Mouse (Mus musculus) mature B cell (primary cell): ENCODE measurements around the gene Etl4.

ENCODE experiments used
- in situ Hi-C: fragments of 300-500 bp; cut with MboI; formaldehyde crosslinking; loops from 2 replicates; pipeline ENCODE4 v1.14.3; 2019

Etl4 gene

GRCm38 (mm10) chr2:20520636-20521595 is 611.3 kb downstream of the Etl4 start:
- in situ Hi-C loops, result no loop called here

DNA sequence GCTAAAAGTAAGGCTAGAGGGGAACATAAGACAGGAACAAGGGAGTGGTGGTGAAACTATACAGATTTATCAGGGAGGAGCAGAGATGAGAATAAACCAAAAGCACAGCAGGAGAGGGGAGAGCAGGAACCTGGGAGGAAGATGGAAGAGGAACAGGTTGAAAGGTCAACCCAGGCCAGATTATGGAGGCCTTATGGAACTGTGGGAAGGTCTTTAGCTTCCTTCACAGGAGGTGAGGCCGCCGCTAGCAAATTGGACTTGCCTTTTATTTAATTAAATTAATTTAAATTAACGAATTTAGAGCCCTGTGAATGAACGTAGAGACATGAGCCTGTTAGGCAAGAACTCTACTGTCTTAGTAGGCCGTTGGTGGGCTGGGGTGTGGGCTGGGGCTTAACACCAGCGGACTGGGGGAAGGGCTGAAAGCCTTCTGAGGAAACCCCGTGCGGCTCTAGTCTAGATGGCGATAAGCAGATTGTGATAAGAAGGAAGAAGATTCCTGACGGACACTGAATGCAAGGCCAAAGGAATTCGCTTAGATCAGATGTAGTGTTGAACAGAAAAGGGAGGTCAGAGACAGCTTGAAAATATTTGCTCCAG is 612.2 kb downstream of the Etl4 start:
- in situ Hi-C loops, result no loop called here

DNA sequence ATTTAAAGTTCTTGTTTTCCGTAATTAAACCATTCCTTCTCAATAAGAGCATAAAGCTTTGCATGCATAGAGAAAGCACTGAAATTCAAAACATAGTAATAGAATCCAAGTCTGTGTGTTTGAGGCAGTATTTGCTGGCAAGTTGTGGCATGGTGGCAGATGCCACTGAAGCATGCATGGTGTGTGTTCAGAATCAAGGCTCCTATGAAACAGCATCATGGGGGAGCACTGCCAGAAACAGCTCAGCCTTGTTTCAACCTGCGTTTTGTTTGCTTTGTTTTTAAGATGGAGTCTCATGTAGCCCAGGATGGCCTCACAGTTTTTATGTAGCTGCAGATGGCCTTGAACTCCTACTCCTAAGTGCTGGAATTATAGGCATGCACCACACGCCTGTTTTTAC is 614.1 kb downstream of the Etl4 start:
- in situ Hi-C loops, result no loop called here

DNA sequence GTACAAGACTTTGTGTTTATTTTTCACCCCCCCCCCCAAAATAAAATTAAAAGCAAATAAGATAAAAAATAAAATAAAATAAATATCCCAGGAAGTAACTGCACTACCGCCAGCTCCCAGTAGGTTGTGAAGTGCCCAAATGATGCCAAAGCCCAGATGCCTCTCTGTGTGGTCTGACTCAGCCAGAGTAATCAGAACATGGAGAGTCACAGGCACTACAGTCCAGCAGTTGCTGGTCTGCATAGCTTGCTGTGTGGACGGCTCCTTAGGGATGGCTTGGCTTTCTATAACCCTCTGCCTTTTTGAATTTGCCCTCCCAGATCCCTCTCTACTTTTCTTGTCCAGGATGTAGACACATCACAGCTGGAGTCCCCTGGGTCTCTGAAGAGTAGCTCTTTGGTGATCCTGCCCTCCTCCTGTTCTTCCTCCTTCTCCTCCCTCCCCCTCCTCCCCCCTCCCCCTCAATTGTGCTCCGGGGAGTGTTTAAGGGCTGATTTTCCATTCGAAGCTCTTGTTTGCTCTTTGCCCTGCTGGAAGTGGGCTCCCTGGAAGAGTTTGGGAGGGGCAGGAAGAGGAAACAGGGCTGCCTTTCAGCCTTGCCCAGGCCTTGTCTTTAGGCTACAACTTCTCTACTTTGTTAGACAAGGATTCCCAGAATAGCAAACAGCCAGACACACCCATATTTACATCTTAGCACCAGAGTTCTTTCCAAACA is 616.5 kb downstream of the Etl4 start:
- in situ Hi-C loops, result no loop called here

- in situ Hi-C loops, result no loop called here
Measured at GRCm38 (mm10) chr2:20526856-20527255, 617.3 kb downstream of the Etl4 start.

- in situ Hi-C loops, result no loop called here
Measured at GRCm38 (mm10) chr2:20532623-20533022, 623.0 kb downstream of the Etl4 start.

GRCm38 (mm10) chr2:20537785-20538184 is 628.2 kb downstream of the Etl4 start:
- in situ Hi-C loops, result no loop called here

- in situ Hi-C loops, result no loop called here
Measured at GRCm38 (mm10) chr2:20538871-20539270, 629.3 kb downstream of the Etl4 start.

GRCm38 (mm10) chr2:20541261-20541660 is 631.7 kb downstream of the Etl4 start:
- in situ Hi-C loops, result no loop called here

DNA sequence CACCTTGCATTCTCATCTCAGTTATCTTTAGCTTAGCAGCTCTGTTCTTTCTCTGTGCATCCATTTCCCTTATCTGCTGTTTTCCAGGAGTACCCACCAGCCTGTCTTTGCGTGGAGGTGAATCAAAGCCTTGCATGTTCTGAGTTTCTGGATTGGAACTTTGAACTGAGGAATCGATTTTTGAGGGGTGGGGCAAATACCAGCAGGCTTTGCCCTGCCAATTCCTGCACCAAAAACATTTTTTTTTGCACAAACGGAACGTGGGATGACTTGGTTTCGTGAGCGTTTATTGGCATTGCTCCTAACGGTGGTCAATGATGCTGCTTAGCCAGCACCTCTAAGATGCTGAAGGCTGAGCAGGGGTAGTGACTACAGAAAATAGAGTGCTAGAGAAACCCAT is 632.7 kb downstream of the Etl4 start:
- in situ Hi-C loops, result no loop called here

DNA sequence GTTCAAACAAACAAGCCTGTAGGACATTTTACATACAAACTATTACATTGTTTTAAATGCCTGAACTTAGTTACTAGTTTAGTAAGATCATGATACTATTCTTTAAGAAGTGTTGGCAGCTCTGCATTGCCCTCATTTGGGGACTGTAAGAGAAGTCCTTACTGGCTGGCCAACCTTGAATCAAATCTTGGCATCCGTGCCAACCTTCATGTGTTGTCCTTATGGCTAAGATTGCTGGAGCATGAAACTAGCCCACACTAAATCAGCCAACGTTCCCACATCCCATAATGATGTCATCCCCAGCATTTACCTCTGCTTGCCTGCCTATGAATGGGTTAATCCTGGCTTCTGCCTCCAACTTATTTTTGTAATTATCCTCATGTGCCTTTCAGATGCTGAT is 636.0 kb downstream of the Etl4 start:
- in situ Hi-C loops, result no loop called here

DNA sequence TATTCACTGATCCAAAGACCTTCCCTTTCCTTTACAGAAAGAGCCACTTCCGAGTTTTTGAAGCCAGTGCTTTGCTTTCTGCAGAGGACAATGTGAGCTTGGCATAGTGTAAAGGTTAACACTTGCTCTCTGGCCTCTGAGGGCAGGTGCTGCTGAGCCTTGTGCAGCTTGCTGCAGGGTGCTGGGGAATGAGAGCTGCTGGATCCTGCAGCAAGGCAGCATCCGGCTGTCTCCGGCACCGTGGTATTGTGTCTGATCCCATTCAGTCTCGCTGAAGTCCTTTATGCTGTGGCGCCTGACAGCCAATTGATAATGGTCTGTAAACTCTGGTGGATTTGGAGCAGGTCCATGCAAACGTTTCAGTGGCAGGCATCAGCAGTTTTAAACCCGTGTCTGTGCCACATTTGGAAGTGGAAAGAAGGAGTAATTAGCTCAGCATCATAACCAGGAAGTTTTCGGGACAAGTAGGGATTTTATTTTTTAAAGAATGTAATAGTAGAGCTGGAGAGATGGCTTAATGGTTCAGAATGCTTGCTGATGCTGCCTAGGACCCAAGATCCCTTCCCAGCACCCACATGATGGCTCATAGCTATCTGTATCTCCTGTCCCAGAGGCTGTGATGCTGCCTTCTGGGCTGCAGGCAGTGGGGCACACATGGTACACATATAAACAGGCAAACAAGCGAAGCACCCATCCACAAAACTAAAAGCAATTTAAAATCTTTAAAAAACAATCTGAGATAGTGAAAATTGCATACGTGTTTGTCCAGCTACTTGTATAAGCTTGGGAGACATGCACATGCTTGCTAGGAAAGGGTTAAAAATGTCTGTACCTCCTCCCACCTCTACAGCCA is 637.1 kb downstream of the Etl4 start:
- in situ Hi-C loops, result no loop called here

DNA sequence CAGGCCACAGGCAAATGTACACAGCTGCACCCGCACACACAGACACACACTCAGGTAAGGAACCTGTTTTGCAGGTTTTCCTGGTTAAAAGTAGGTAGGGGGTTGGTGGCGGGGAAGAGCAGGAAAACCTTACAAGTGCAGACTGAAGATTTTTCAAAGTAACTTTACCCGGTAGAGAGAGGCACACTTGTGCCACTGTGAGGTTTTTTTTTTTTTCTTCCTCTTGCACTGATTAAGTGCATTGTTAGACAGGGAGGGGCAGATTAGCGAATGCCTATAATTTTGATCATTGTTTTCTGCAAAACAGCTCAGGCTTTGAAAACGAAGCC is 637.7 kb downstream of the Etl4 start:
- in situ Hi-C loops, result no loop called here

- in situ Hi-C loops, result no loop called here
Measured at GRCm38 (mm10) chr2:20547686-20548624, 638.4 kb downstream of the Etl4 start.

- in situ Hi-C loops, result no loop called here
Measured at GRCm38 (mm10) chr2:20549065-20549464, 639.5 kb downstream of the Etl4 start.

DNA sequence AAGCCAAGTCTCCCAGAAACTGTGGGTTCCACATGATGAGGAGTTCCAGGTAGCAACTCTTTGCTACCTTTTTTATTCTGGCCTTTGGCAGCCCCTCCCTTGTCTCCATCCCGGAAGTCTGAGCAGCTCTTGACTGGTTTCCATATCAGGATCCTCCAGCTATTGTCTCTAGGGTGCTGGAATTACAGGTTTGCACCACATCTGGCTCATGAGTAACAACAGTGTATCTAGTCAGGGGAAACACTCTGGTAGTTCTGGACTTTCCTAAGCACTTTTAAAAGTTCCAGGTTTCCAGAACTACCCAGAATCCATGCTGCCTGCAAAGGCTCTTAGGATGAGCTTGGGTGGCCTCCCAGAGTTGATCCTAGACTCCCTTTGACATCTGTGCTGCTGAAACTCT is 640.4 kb downstream of the Etl4 start:
- in situ Hi-C loops, result no loop called here

DNA sequence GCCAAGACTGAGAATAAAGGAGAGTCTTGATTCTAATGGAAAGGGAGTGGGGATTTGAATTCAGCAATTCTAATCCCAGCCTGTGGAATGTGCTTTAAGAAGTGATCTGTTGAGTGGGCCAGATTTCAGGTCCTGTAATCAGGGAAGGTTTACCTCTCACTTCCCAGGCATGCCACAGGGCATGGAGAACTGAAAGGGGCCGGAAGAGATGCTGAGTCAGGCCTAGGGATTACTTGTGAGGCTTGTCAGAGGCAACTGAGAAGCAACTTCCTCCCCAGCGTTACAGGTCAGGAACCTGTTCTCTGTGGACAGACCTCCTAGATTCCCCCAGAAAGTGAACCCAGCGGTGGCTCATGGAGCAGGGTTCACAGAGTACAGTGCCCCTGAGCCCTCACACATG is 646.1 kb downstream of the Etl4 start:
- in situ Hi-C loops, result no loop called here

DNA sequence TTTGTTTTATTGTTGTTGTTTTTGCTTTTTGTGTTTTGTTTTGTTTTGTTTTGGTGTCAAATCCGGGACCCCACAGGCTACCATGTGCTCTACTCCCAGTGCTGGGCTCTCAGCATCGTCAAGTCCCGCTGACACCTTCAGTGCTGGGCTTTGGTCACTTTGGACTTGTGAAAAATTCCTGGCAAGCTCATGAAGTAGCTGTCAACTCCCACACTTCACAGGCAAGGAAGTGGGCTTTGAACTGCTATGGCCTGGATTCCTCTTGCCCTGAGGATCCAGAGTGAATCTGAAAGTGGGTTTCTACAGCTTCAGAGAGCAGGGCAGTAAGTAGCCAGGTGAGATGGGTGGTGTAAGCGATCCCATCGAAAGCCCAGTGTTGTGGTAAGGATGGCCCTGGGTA is 649.5 kb downstream of the Etl4 start:
- in situ Hi-C loops, result no loop called here

DNA sequence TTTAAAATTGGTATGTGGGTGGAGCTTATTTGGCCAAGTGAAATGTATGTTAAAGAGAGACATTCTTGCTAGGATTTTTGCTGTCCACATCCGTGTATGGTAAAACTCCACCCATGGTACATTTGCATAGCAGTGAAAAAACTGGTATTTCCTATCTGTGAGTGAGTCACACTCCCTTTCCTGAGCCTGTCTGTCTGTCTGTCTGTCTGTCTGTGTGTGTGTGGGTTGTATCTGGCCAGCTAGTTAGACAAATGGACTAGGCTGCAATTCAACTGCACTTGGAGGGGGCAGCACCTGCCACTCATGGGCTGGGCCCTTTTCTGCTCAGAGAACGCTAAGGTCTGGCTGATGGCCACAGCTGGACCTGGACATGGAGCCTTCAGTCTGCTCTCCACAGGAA is 650.1 kb downstream of the Etl4 start:
- in situ Hi-C loops, result no loop called here

GRCm38 (mm10) chr2:20560581-20560980 is 651.0 kb downstream of the Etl4 start:
- in situ Hi-C loops, result no loop called here

DNA sequence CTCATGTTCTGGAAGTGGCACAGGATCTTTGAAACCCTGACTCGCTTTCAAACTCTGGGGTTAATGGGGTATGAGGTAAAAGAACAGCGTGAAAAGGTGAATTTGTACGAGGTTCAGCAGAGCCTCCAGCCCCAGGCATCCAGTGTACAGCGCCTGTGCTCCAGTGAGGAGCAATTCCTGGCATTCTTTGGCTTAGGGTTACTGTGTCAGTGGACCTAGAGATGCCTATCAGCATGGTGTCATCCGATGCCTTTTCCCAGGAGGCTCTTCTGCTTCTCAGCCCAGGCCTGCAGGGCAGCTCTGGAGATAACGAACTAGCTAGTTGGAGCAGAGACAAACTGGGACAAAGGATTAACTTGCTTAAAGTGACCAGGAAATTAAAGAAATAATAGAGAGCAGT is 653.5 kb downstream of the Etl4 start:
- in situ Hi-C loops, result no loop called here
